Mouse (Mus musculus): ENCODE measurements around the gene Sipa1l3.

Sipa1l3 gene

GRCm38 (mm10) chr7:29336795-29337319 lies 181.6 kb downstream of the Sipa1l3 start:
- no peak for DNase-seq (ENCODE audit: low spot score in 2 of 2)

- DNase-seq (ENCODE audit: low spot score in 2 of 2), result no peak
Observed at GRCm38 (mm10) chr7:29335841-29336671, 182.4 kb downstream of the Sipa1l3 start.

- DNase-seq (ENCODE audit: low spot score in 2 of 2), result no peak
Observed at GRCm38 (mm10) chr7:29335276-29335675, 183.2 kb downstream of the Sipa1l3 start.

DNA sequence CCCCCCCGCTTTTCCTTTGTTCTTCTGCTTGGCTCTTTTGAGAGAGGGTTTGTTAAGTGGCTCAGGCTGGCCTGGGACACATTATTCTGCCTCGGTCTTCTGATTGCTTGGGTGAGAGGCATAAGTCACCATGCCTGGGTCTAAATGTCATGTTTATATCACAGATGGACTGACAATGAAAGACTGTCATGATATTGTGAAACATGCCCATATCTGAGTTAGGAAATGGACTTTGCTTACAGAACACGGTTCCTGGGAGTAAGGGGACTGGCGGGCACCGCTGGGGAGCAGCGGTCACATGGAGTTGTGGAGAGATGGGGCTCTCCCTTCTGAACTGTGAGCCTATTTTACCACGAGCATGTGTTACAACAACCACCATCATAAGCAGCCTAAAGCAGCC lies 184.3 kb downstream of the Sipa1l3 start:
- no peak for DNase-seq (ENCODE audit: low spot score in 2 of 2)

- DNase-seq (ENCODE audit: low spot score in 2 of 2), result no peak
Observed at GRCm38 (mm10) chr7:29328984-29329383, 189.5 kb downstream of the Sipa1l3 start.

DNA sequence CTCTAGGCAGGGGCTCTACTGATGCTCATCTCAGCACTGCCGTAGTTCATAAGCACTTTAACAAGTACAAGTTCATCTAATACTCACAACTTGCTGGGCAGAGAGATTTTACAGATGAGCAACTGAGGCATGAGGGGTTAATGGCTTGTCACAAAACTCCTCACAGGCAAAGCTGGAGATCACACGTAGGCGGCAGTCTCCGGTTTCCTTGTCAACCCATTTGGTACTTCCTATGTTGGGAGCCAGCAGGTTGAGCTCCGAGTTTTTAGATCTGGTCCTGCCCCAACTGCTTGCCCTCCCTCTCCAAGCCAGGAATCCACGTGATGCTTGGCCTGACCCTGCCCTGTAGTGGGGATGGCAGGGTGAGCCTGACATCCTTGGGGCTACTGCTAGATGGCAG lies 191.4 kb downstream of the Sipa1l3 start:
- no peak for DNase-seq (ENCODE audit: low spot score in 2 of 2)

GRCm38 (mm10) chr7:29319337-29320307 lies 198.8 kb downstream of the Sipa1l3 start:
- no peak for DNase-seq (ENCODE audit: low spot score in 2 of 2)

DNA sequence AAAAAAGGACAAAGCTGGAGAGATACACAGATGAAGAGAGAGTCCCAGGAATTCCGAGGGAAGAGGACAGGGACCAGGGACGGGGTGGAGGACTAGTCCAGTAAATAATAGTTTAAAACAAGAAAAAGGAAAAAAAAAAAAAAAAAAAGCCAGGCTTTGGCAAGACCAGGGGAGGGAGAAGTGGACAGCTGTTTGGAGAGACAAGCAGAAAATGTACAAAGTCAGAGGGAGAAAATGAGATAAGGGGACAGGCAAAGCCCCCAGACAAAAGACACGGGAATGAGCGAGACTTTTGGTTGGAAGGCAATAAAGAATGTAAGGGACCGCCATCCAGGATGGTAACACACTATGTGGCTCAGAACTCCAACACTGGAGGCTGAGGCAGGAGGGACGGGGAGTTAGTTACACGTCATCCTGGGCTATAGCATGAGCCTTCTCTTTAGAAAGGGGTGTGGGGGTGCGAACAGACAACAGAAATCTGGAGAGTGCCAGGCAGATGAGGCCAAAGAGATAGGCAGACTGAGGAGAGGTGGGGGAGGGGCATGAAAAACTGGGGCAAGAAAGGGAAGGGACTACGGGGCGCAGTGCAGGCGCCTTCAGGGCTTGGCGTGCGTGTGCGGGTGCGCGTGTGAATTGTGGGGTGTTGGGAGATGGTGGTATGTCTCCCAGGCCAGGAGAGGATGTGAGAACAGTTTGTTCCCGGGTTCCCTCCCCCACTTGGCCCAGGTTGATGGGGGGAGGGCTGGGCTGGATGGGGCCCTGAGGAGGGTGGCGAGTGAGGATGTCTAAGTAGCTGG lies 200.1 kb downstream of the Sipa1l3 start:
- DNase-seq (ENCODE audit: low spot score in 2 of 2), result peak in 1 of 2 experiments; percentile 77

DNA sequence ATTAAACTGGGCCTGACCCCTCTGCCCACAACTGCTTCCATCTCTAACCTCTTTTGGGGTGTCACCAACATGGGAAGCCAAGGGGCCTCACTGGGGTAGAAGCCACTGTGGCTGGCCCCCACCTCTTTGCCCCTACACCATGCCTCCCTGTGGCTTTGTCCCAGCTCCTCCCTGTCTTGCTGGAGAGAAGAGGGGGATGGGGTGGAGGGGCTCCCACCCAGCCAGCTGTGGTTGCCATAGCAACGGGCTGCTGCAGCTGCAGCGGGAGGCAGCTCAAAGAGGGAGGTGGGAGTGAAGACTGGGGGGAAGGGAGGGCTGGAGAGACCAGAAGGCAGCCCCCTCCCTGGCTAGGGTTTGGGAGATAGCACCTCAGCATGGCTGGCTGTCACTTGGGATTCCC lies 200.9 kb downstream of the Sipa1l3 start:
- peak; percentile 69 to 75 for DNase-seq (ENCODE audit: low spot score in 2 of 2)

DNA sequence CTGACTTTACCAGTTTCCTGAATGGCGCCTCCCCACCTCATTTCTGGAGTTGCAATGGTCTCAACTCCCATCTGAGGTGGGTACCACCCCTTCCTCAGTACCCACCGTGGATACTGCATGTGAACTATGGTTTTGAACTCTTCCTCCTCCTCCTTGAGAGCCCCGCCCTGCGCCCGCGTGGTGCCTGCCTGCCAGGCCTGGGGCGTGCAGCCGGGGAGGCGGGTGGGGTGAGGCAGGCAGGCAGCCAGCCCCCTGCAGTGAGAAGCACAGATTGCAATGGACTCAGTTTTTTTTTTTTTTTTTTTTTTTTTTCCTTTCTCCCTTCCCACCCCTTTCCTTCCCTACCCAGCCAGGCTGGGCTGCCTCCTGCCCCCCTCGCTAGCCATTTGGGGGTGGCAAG lies 201.5 kb downstream of the Sipa1l3 start:
- DNase-seq (ENCODE audit: low spot score in 2 of 2), result peak in 1 of 2 experiments; percentile 60

- DNase-seq (ENCODE audit: low spot score in 2 of 2), result no peak
Observed at GRCm38 (mm10) chr7:29316137-29316734, 202.2 kb downstream of the Sipa1l3 start.

- no peak for DNase-seq (ENCODE audit: low spot score in 2 of 2)
Observed at GRCm38 (mm10) chr7:29314844-29315628, 203.4 kb downstream of the Sipa1l3 start.

DNA sequence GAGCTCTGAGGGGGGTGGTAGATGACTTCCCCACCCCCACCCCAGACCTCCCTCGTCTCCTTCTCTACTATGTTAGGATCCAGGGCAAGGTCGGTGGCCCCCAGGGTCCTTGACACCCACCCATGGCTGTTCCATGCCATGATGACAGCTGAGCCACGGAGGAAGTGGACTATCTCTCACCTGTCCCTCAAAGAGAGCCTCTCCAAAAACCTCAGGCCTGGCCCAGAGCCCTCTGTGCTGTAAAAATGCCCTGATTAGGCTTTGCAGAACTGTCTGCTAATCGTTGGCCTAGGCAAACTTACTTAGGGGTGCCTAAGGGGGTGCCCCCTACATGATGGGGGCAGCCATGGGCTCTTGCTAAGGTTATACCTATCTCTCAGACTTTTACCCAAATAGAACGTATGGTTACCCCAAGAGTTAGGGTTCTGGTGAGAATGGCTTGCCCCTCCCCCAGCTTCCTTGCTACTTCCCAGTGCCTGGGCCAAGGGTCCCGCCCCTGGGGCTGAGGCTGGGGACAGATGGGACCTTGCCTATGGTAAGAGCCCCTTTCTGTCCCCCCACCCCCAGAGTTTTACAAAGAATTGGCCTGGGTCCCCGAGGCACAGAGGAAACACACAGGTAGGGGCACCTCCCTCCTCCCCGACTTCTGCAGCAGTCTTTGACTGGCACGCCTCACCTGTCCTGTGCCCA lies 204.7 kb downstream of the Sipa1l3 start:
- no peak for DNase-seq (ENCODE audit: low spot score in 2 of 2)

DNA sequence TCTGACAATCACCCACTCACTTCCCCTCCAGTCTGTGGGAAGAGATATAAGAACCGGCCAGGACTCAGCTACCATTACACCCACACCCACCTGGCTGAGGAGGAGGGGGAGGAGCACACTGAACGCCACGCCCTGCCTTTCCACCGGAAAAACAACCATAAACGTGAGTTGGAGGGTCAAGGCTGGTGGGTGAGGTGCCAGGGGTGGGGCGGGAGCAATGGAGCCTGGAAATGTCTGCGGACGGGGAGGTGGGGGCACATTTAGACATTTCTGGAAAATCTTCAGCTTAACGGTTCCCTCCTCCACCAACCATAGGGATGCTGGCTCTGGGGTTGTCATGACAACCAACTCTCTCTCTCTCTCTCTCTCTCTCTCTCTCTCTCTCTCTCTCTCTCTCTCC lies 205.4 kb downstream of the Sipa1l3 start:
- no peak for DNase-seq (ENCODE audit: low spot score in 2 of 2)

- DNase-seq (ENCODE audit: low spot score in 2 of 2), result no peak
Observed at GRCm38 (mm10) chr7:29309749-29310148, 208.7 kb downstream of the Sipa1l3 start.

- no peak for DNase-seq (ENCODE audit: low spot score in 2 of 2)
Observed at GRCm38 (mm10) chr7:29309221-29309721, 209.2 kb downstream of the Sipa1l3 start.

- peak; percentile 88 to 91 for DNase-seq (ENCODE audit: low spot score in 2 of 2)
Observed at GRCm38 (mm10) chr7:29307350-29308104, 210.9 kb downstream of the Sipa1l3 start.

- DNase-seq (ENCODE audit: low spot score in 2 of 2), result no peak
Observed at GRCm38 (mm10) chr7:29306619-29307018, 211.8 kb downstream of the Sipa1l3 start.

DNA sequence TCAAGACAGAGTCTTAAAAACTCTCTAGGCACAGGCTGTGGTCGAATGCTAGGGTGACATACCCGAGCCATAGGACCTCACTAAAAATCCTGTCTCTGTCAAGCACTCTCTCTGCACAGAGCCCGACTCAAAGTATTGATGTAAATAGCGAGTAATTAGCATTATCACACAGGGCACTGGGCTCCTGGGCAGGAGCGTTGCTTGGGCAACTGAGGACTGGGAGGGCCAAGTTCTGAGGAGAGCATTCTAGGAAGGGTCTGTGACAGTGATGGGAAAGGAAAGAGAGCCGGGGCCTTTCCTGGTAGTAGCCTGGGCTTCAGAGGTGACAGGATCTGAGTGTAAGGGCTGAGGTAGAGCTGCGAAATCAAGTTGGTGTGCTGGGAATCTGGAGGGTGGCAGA lies 212.3 kb downstream of the Sipa1l3 start:
- DNase-seq (ENCODE audit: low spot score in 2 of 2), result no peak
